Mouse (Mus musculus): ENCODE results near the gene Hap1.

DNA sequence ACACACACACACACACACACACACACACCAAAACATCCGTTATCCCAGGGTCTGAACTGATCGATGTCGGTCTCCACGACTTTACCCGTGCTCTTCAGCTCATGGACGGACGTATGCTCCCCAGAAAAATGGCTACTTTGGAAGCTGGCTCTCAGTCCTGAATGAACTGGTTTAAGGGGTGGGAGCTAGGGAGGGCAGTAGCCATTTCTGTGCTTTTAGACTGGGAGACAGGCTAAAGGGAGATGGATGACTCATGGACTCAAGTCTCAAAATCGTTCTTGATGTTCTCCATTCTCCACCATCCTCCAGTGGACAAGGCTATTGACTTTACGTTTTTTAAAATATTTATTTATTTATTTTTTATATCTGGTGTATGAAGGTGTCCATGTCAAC lies 887 bp upstream of the Hap1 start:
- TF ChIP-seq TCF12 (IDR thresholded peaks at IDR 0.05; ENCODE audit: insufficient read depth, poor library complexity, severe bottlenecking), result no peak
- no peak for TF ChIP-seq POLR2A (IDR thresholded peaks at IDR 0.05; ENCODE audit: insufficient read length, low read depth)
- TF ChIP-seq E2F4 (IDR thresholded peaks at IDR 0.05; ENCODE audit: insufficient read depth), result no peak
- no peak for TF ChIP-seq MAX (IDR thresholded peaks at IDR 0.05; ENCODE audit: low read depth)
- TF ChIP-seq MYOG (IDR thresholded peaks at IDR 0.05; ENCODE audit: control insufficient read depth in 1 of 3, insufficient read depth in 1 of 3, insufficient read length in 2 of 3, low read depth in 2 of 3), result no peak
- no peak for TF ChIP-seq MYOD1 (IDR thresholded peaks at IDR 0.05; ENCODE audit: control insufficient read depth in 1 of 3, insufficient read length in 2 of 3, low read depth in 2 of 3)
- no peak for TF ChIP-seq USF1 (IDR thresholded peaks at IDR 0.05; ENCODE audit: low read depth)
- no peak for TF ChIP-seq CEBPB (IDR thresholded peaks at IDR 0.05; ENCODE audit: insufficient read depth, poor library complexity, severe bottlenecking)
